Mouse (Mus musculus) cerebellum, postnatal 36 days (tissue): ENCODE data around the gene Igf2.

Experiments used
- DNase-seq, 2 experiments: peaks; one replicate each; pipeline ENCODE4 v3.0.0; 2021 to 2022; ENCODE audit warnings: mixed read lengths in 2 of 2

The Igf2 gene

DNA sequence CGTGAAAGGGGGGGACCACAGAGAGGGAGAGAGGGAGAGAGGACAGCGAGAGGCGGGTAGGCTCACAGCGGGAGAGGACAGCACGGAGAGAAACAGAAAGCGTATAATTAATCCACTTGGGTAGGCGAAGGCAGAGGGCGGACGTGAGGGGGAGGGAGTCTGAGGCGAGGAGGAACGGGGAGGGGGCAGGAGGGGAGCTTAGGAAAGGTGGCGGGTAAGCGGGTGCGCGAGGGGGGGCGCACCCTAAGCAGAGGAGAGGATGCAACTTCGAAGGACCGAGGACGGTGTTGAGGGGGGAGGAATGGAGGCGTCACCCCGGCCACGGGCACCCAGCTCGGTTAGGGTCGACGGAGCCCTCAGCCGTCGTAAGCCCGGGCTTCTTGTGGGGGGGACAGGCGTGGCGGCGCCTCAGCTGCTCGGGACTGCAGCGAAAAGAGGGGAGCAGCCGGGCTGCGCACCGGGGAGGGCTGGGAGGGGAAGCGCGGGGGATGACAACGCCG lies 7.9 kb downstream of the Igf2 start:
- DNase-seq = no peak

DNA sequence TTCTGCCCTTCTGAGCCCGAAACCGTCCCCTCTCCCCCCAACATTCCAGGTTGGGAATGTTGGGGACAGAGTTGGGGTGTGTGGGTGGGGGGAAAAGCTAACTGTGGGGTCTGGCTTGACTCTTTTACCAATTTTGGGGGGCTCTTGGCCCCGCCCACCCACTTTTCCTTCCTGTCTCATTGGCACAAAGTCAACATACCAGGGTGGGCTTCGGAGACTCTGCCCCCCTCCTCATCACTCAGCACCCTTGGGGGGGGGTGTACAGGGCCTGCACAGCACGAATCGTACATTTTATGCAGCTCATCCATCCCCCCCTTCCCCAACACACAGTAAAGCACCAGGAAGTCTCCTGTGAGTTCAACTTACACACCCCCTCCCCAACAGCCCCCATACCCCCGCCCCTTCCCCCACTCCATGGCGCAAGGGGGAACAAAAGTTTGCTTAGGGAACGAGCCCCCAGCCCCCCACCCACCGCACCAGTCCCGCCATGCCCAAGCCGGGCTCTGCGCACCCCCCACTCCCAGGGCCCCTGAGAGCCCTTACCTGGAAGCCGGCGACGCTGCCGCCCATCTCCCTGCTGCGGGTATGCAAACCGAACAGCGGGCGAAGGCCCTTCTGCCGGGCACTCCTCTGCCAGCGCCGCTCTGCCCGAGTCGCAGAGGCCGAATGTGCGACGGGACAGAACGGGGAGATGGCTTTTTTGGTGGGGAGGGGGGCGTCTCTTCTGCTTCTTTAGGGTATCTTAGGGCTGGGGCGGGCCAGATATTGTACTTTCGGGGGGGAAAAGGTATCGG lies 8.6 kb downstream of the Igf2 start:
- DNase-seq = no peak

DNA sequence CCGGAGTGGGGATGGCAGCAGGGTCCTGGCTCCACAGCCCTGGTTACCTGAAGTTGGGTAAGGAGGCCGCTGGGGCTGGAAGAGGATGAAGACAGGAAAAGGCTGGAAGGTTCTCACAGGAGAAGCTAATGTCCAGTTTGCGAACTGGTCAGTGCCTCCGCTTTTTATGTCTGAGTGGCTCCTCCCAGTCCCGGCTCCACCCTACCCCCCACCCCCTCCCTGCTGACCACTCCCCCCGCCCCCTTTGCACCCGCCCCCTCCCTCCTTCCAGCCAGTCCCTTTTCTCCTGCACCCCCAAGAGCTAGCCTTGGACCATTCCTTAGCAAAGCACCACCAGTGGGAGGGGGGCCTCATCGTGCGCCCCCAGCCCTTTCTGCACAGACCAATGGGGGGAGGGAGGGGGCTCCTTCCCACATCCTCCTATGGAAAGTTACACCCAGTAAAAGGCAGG lies 9.2 kb downstream of the Igf2 start:
- no peak for DNase-seq

DNA sequence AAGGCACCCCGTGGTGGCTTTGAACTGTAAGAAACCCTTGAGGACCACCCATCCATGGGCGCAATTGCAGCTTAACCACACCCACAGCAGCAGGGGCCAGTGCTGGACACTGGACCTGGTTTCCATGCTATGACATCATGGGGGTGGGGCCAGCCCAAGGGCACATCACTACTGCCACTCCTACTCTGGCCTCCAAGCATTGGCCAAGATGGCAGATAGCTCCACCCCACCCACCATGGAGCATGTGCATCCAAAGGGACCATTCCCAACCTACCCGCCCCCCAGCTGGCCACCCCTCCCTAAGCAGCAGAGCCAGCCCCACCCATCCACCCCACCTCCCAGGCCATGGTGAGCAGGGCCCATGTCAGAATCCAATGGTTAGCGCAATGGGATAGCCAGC lies 10.6 kb downstream of the Igf2 start:
- no peak for DNase-seq

DNA sequence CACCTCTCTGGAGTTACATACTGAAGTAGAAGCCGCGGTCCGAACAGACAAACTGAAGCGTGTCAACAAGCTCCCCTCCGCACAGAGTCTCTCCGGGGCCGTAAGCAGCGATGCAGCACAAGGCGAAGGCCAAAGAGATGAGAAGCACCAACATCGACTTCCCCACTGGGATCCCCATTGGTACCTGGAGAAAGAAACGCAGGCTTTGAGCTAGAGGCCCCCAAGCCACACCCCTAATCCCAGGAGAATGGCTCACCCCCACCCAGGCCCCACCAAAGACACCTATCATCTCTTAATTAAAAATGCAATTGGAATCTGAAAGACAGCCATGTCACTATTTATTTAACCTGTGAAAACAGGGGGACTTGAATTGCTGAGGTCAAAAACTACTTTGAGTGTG lies 11.0 kb downstream of the Igf2 start:
- DNase-seq = no peak

DNA sequence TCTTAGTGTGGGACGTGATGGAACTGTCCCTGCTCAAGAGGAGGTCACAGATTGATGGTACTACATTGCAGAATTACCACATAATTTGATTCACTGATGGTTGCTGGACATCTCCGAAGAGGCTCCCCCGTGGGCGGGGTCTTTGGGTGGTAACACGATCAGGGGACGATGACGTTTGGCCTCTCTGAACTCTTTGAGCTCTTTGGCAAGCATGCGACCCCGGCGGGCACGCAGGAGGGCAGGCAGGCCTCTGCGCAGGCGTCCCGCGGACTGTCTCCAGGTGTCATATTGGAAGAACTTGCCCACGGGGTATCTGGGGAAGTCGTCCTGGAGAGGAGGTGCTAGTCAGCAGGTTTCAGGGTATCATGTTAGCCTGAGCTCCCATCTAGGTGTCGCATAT lies 12.9 kb downstream of the Igf2 start:
- no peak for DNase-seq

DNA sequence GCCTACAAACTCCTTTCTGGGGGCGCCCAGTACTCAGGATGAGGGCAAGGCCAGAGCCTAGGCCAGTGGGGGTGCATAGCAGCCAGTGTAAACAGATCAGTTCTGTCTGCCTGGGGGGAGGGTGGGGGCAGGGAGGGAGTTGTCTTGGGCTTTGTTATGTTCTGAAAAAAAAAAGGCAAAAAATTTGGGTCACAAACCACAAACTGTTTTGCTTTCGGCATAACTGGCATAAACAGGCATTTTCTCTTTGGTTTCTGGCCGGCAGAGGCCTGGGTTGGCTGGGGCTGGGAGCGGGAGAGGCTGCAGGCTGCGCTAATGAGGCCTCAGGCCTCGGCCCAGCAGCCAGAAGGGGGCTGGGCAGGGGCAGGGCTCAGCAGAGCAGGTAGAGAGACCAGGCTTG lies 19.9 kb downstream of the Igf2 start:
- no peak for DNase-seq

DNA sequence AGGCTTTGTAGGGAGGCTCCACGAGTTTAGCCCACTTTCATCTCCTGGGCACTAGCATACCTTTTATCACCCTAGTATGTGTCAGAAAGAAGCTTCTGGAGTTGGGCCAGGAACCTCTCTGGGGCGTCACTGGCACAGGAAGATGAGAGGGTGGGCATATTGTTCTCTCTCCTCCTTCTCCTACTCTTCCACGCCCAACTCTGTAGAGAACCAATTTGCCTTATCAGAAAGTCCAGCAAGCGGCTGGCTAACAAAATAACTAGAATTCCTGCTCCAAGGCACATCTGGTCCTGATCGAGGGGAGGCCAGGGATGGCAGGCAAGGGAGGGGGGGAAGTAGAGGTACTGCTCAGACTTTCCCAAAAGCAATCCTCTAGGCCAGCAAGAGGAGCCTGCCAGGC lies 21.6 kb downstream of the Igf2 start:
- no peak for DNase-seq

DNA sequence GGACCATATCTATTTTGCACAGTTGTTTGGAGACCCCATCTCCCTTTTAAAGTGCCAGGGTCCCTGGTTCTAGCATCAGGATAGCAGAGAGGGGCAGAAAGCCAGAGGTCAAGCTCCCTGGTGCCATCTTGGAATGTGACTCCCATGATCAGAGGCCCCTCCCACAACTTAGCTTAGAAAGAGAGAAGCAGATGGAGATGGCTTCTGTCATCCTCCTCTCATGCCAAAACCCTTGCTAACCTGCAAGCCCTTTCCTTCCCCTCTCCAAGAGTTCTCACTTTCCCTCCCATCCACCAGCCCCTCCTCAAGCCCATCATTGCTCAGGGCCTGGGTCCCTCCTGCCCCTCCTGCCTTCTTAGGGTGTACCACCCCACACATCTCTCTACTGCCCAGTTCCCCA lies 30.4 kb downstream of the Igf2 start:
- DNase-seq = peak; percentile 22 to 33

DNA sequence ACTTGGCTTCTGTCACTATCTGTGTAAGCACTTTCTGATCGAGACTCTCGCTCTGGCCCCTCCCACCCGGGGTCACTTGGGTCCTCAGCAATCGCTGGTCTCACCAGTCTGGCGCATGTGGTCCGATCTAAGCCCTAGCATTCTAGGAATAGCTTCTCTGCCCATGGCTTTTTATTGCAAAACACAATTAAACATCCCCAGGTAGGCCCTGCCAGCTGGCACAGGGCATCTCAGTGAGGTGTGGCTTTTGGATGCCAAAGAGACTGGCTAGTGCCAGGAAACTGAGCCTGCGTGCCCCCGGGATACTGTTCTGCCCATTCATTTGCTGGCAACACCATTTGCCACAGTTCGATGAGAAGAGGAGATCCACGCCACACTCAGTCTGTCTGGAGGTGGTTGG lies 35.9 kb downstream of the Igf2 start:
- peak; percentile 82 to 83 for DNase-seq

DNA sequence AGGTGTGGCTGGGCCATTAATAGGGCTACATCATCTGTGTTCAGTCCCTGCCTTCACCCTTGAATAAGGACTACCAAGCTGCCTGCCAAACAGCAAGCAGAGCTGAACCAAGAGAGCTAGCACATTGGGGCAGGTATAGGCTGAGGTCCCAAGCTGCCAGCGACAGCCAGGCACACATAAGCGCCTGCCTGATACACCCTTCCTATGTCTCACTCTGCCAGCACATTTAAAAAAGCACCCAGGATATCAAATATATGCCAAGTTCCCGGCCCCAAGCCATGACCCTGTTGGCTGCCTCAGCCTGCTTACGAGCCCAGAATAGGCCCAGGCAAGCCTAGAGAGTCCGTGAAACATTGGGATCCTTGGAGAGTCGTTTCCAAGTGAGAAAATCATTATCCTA lies 36.8 kb downstream of the Igf2 start:
- no peak for DNase-seq

DNA sequence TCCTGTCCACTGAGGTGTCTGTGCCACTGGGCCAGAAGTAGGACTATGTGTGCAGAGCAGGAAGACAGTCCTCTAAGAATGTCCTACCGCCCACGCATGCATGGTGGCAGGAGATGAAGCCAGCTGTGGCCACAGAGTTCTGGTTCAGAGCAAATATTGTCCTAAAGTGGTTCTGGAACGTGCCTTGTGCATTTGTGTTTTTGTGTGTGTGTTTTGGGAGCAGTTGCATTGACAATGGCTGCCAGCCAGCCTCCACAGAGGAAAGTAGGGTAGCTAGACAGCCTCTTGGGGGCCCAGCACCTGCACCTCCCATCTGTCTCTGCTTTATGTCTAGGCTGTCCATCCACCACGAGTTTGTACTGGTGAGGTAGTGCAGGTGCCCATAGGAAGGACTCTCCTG lies 44.4 kb downstream of the Igf2 start:
- no peak for DNase-seq

DNA sequence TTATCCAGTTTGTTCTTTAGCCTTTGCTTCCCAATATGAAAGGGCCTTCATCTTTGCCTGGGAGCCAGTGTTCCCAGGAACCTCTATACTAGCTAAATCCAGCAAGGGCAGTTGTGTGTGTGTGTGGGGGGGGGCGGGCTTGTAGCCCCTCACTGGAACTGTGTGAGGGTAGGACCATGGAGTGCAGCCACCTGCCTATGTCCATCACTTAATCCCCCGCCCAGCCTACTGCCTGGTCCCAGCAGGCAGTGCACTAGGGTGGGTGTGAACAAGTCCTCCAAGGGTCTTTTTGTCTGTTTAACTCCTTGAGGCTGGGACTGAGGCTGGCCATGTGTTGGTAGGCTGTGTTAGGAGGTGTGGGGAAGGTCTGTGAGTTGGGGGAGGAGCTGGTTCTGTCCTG lies 53.5 kb downstream of the Igf2 start:
- no peak for DNase-seq

DNA sequence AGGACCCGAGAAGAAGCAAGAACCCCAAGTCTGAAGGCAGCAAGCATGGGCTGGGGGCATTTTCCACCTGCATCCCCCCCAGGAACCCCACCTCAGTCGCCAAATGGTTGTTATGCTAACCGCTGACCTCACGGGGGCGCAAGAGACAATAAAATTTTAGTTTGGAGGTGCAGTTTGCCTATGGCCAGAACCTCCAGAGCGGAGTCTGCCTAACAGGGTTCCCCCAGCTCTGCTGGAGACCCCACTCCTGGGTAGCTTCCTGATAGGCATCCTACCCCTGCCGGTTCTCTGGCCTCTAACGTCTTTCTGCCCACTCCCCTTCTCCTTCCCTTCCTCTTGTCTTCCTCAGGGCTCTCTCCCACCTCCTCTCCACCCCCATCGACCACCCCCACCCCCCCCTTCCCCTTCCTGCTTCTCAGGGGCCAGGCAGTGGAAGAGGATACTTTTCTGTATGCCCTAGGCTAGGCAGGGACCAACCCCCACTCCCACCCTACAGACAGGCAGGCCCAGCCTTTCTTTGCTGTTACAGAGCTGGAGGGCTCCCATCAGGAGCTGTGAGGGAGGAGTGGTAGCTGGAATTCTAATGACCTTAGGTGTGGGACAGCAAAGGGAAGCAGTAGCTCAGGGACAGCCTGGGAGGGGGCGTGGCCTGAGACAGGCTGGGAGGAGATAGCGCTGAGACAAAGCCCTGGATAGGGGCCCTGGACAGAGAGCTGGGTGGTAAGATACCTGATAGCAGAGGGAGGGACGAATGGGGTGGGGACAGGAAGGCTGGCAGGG lies 55.8 kb downstream of the Igf2 start:
- DNase-seq = peak; percentile 56 to 64

DNA sequence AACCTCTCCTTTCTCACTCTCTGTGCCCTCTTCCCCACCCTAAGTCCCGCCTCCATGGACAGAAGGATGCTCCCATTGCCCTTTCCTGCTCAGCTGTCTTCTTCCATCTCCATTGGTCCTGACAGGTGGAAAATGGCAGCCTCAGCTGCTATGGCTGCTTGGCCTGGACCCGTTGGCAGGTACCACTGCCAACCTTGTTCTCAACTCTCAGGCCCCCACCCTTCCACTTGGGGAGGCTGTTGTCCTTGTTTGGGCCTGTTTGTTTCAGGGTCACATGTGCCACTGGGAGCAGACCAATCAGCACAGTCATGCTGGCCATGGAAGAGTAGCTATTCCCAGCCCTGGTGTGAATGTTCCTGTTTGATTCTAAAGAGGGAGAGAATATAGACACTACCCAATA lies 65.7 kb downstream of the Igf2 start:
- no peak for DNase-seq
